Mouse (Mus musculus): ENCODE results near the gene Ccdc9b. TPM values are rescaled to one million over a fixed set of nuclear protein-coding genes. Genes with fewer than 3 reads are reported as not detected.

The Ccdc9b gene
- polyA plus RNA-seq (2015; fragmentation: Nextera tagmentation; extraction: Ambion mirVana), result 2.2 and 2.9 TPM in 2 replicates

DNA sequence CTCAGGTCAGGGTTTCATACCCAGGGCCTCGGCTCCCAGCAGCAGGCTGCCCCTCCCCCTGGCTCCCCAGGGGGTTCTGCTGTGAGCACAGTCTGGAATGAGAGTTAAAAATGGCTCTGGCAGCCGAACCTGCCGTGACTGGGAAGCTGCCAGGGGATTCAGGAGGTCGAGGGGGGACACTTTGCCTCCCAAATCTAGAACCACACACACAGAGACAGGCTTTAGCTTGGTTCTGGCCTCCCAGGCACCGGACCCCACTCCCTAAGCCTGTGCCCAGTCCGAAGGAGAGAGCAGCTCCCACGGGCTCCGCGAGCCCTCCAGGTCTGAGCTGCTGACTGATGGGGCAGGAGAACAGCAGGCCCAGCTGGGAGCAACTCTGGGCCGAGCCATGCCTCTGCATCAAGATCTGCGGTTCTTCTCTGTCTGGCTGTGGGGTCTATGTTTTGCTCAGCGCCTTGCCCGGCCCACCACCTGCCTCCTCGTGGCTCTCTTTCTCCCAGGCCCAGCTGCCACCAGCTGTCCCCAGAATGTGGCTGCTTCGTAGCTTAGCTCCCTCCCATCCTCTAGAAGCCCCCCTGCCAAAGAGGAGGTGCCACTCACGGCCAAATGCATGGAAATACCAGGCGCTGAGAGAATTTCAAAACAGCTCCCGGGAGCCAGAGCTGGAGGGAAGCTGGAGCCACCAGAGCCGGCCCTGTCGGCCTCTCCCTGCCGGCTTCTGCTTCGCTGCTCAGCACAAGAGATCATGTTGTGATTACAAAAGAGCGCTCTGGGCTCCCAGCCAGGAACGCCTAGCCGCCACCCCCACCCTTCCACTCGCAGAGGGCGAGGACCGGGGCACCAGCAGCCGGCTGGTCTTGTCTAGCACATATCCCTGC lies at the start of gene Ccdc9b:
Ccdc9b (minus strand) TSS at position 756 of the 878 bp plus-strand sequence.
- peak; percentile 27; the same call in 1 of the 2 replicates for ATAC-seq (ENCODE audit: extremely low read depth, insufficient number of reproducible peaks, low FRiP score, low TSS enrichment)
- WGBS, result 4% methylated on average over 29 of the region's 29 CpGs

DNA sequence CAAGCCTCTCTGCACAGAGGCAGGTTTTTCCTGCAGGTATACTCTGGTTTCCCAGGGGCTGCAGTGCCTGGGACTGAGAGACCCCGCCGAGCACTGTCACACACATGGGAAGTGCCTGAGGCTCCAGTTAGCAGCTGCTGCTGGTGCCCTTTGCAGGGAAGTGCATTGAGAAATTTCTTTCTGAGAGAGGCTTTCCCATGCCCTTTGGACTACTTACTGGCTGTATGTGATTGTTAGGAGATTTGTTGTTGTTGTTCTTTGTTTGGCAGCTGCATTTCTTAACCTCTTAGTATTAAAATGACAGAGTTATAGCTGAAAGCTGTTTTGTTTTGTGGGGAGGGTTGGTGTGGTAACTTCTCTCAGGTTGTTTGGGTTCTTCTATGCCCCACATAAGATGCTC lies 48.4 kb upstream of the Ccdc9b start:
- no peak for ATAC-seq (ENCODE audit: extremely low read depth, insufficient number of reproducible peaks, low FRiP score, low TSS enrichment)
- Histone ChIP-seq H3K4me1 (peaks cover 22% of the 10 kb centered on the region), H3K4me3 (no peak overlapping the region), H3K4me2 (no peak overlapping the region), H3K36me3 (peaks cover 6% of the 10 kb centered on the region), H3K9me3 (no peaks in the 10 kb centered on the region), H3K9ac (no peak overlapping the region), H3K27me3 (replicated peaks) (peaks cover 5% of the 10 kb centered on the region; the same call in 1 of the 2 replicates), H3K27ac (replicated peaks) (no peak overlapping the region)
- WGBS, result 33% methylated on average over 2 of the region's 2 CpGs

More for the DNA sequence above, at the start of gene Ccdc9b:
- Histone ChIP-seq H3K4me3 (peak within 1 kb of the TSS; percentile 43), H3K36me3 (peaks cover 16% of the 10 kb centered on the region), H3K27me3 (replicated peaks) (peaks cover 28% of the 10 kb centered on the region), H3K4me1 (peaks cover 51% of the 10 kb centered on the region), H3K4me2 (peak within 1 kb of the TSS; percentile 70), H3K9ac (peak within 1 kb of the TSS; percentile 82), H3K27ac (replicated peaks) (peak within 1 kb of the TSS; percentile 98), H3K9me3 (no peaks in the 10 kb centered on the region)

DNA sequence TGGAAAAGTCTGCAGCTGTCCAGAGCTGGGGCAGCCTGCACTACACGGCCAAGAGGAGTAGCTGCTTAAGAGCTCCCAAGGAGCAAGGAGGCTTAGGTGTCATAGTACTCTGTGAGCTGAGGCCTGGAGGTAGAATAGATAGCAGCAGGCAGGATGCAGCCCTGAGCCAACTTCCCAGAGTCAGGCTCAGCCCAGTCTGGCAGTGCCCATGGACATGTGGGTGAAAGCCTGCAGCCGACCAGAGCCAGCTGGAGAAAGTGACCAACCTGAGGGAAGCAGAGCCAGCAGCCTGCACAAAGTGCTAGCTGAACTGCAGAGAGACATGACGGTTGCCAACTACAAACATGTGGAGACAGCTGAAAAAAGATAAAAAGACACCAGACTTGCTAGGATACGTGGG lies 44.4 kb upstream of the Ccdc9b start:
- Histone ChIP-seq H3K9ac (no peak overlapping the region), H3K4me2 (no peak overlapping the region), H3K27me3 (replicated peaks) (peaks cover 5% of the 10 kb centered on the region; the same call in 1 of the 2 replicates), H3K27ac (replicated peaks) (no peak overlapping the region), H3K4me3 (no peak overlapping the region), H3K36me3 (no peaks in the 10 kb centered on the region), H3K9me3 (no peaks in the 10 kb centered on the region), H3K4me1 (0 out of 2 replicates have a peak, but pooled peaks cover 10% of the 10 kb centered on the region)
- WGBS, result 53% methylated on average over 4 of the region's 4 CpGs
- no peak for ATAC-seq (ENCODE audit: extremely low read depth, insufficient number of reproducible peaks, low FRiP score, low TSS enrichment)

DNA sequence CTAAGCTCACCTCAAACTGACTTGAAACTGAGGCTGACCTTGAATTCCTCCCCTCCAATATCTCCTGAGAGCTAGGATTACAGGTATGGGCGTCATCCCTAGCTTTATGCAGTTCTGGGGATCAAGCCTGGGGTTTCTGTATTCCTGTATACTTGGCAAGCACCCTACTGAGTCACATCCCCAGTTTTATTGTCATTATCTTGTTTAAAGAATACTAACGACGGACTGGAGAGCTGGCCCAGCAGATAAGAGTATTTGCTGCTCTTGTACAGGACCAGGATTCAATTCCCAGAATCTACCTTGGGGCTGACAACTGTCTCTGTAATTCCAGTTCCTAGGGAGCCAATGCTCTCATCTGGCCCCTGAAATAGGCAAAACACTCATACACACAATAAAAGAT lies 43.3 kb upstream of the Ccdc9b start:
- H3K9me3 ChIP-seq, result no peaks in the 10 kb centered on the region
- H3K4me1 ChIP-seq, result 0 out of 2 replicates have a peak, but pooled peaks cover 10% of the 10 kb centered on the region
- 16% methylated on average over 3 of the region's 3 CpGs for WGBS
- no peak overlapping the region for H3K27ac ChIP-seq (replicated peaks)
- no peak overlapping the region for H3K4me3 ChIP-seq
- H3K4me2 ChIP-seq, result no peak overlapping the region
- no peak overlapping the region for H3K9ac ChIP-seq
- H3K36me3 ChIP-seq, result no peaks in the 10 kb centered on the region
- ATAC-seq (ENCODE audit: extremely low read depth, insufficient number of reproducible peaks, low FRiP score, low TSS enrichment), result no peak
- H3K27me3 ChIP-seq (replicated peaks), result no peaks in the 10 kb centered on the region

DNA sequence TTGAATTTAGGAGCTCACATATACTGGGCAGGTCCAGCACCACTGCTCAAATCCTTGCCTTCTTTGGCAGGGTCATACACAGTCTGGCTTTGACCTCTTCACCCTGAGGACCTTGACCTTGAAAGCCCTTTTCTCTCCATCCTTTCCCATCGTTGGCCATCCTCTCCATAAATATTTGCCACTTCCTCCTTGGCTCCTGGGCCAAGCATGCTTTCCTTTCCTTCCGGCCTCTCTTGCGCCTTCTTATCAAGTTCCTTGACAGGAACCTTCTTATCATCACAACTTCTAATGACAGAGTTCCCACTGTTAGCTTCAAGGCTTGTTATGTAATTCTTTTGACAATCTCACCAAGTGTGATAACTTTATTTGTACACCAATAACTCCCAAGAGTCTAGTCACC lies 42.7 kb upstream of the Ccdc9b start:
- no peaks in the 10 kb centered on the region for H3K9me3 ChIP-seq

DNA sequence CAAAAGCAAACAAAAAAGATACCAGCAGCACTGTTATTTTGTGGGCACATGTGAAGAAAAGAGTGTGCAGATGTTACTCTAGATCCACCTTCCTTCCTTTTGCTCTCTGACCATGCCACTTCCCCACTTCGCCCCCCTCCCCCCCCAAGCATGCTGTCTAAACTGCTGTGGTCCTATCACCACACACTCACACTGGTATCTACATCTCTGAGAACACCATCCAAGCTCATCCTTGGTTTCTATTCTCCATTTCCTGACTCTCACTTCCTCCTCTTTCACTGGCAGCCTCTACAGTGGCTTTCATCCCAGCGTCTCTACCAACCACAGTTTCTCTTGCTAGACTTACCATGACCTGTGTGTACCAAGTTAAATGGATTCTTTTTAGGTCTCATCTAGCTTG lies 42.0 kb upstream of the Ccdc9b start:
- H3K4me2 ChIP-seq, result no peak overlapping the region
- H3K9me3 ChIP-seq, result no peaks in the 10 kb centered on the region
- H3K27ac ChIP-seq (replicated peaks), result no peak overlapping the region
- no peaks in the 10 kb centered on the region for H3K27me3 ChIP-seq (replicated peaks)
- ATAC-seq (ENCODE audit: extremely low read depth, insufficient number of reproducible peaks, low FRiP score, low TSS enrichment), result no peak
- no peaks in the 10 kb centered on the region for H3K36me3 ChIP-seq
- WGBS, result 64% methylated on average over 2 of the region's 2 CpGs
- H3K9ac ChIP-seq, result no peak overlapping the region
- H3K4me3 ChIP-seq, result no peak overlapping the region
- H3K4me1 ChIP-seq, result 0 out of 2 replicates have a peak, but pooled peaks cover 10% of the 10 kb centered on the region

More for the DNA sequence above, 42.7 kb upstream of the Ccdc9b start:
- H3K4me3 ChIP-seq, result no peak overlapping the region
- no peak overlapping the region for H3K27ac ChIP-seq (replicated peaks)
- no peaks in the 10 kb centered on the region for H3K36me3 ChIP-seq
- H3K4me1 ChIP-seq, result 0 out of 2 replicates have a peak, but pooled peaks cover 10% of the 10 kb centered on the region
- H3K9ac ChIP-seq, result no peak overlapping the region
- H3K27me3 ChIP-seq (replicated peaks), result no peaks in the 10 kb centered on the region
- no peak for ATAC-seq (ENCODE audit: extremely low read depth, insufficient number of reproducible peaks, low FRiP score, low TSS enrichment)
- WGBS, result 14% methylated on average over 3 of the region's 3 CpGs
- no peak overlapping the region for H3K4me2 ChIP-seq

DNA sequence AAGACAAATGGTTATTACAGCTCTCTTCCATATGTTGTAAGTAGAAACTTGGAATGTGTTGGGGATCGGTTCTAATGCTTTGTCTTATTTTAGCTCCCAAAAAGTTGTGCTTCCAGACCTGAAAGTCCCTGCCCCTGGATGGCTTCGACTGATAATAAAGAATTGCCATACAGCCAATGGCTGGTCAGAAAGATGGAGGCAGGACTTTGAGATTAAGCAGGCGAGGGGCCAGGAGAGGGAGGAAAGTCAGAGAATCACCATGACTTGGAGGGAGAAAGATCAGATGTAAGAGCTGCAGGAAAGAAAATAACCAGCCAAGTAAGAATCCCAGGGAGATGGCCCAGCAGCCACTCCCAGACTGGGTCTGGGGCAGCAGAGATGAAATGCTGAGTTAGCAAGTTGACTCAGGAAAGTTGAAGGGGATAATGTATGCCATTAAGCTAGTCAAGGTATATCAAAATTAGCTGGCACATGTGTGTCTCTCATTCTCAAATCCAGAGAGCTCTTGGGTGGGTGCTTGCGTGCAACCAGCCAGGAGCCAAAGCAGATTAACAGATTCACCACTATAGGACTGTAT lies 40.2 kb upstream of the Ccdc9b start:
- no peaks in the 10 kb centered on the region for H3K36me3 ChIP-seq
- H3K9ac ChIP-seq, result no peak overlapping the region
- H3K27me3 ChIP-seq (replicated peaks), result no peaks in the 10 kb centered on the region
- H3K4me1 ChIP-seq, result 0 out of 2 replicates have a peak, but pooled peaks cover 10% of the 10 kb centered on the region
- no peak overlapping the region for H3K27ac ChIP-seq (replicated peaks)
- ATAC-seq (ENCODE audit: extremely low read depth, insufficient number of reproducible peaks, low FRiP score, low TSS enrichment), result no peak
- H3K4me2 ChIP-seq, result no peak overlapping the region
- no peaks in the 10 kb centered on the region for H3K9me3 ChIP-seq
- H3K4me3 ChIP-seq, result no peak overlapping the region
- 53% methylated on average over 4 of the region's 4 CpGs for WGBS

DNA sequence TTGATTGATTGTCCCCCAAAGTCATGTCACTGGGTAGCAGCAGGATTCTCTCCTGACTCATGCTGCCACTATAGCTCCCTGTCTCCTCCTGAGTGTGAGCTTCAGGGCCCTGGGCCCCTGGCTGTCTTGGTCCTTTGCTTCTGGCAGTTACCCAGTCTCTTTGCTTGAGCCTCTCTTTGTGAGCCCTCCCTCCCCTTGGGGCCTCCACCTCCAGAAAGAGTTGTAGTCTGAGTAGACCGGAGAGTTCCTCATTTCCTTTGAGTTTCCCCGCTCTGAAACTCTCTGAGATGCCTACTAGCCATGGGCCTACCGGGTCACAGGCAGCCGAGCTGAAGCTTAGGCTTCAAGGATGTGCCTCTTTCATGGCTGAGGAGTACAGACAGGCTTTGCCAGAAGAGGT lies 31.2 kb upstream of the Ccdc9b start:
- no peak overlapping the region for H3K27ac ChIP-seq (replicated peaks)
- H3K4me1 ChIP-seq, result peaks cover 15% of the 10 kb centered on the region
- peaks cover 52% of the 10 kb centered on the region for H3K27me3 ChIP-seq (replicated peaks)
- no peak overlapping the region for H3K9ac ChIP-seq
- H3K4me2 ChIP-seq, result no peak overlapping the region
- WGBS, result 70% methylated on average over 4 of the region's 4 CpGs
- H3K36me3 ChIP-seq, result no peaks in the 10 kb centered on the region
- no peaks in the 10 kb centered on the region for H3K9me3 ChIP-seq
- no peak overlapping the region for H3K4me3 ChIP-seq
- ATAC-seq (ENCODE audit: extremely low read depth, insufficient number of reproducible peaks, low FRiP score, low TSS enrichment), result no peak

DNA sequence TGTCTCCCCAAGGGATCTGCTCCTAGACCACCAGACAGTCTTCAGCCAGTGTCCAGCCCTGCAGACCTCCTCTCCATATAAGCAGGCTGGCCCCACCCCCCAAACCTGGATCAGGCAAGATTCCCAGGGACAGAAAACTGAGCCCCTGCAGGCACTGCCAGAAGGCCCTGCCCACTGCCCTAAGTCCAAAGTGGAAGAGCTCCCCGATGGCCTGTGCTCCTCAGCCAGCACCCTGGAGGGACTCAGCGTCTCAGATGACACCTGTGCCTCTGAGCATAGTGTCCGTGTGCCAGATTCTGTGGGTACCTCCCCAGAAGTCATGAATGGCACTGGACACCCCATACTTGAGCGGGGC lies 29.8 kb upstream of the Ccdc9b start:
- H3K27me3 ChIP-seq (replicated peaks), result peaks cover 64% of the 10 kb centered on the region
- H3K36me3 ChIP-seq, result no peaks in the 10 kb centered on the region
- no peak for ATAC-seq (ENCODE audit: extremely low read depth, insufficient number of reproducible peaks, low FRiP score, low TSS enrichment)
- H3K9me3 ChIP-seq, result no peaks in the 10 kb centered on the region
- no peak overlapping the region for H3K4me2 ChIP-seq
- no peak overlapping the region for H3K4me3 ChIP-seq
- no peak overlapping the region for H3K27ac ChIP-seq (replicated peaks)
- H3K9ac ChIP-seq, result no peak overlapping the region
- WGBS, result 67% methylated on average over 4 of the region's 4 CpGs
- peaks cover 15% of the 10 kb centered on the region for H3K4me1 ChIP-seq

DNA sequence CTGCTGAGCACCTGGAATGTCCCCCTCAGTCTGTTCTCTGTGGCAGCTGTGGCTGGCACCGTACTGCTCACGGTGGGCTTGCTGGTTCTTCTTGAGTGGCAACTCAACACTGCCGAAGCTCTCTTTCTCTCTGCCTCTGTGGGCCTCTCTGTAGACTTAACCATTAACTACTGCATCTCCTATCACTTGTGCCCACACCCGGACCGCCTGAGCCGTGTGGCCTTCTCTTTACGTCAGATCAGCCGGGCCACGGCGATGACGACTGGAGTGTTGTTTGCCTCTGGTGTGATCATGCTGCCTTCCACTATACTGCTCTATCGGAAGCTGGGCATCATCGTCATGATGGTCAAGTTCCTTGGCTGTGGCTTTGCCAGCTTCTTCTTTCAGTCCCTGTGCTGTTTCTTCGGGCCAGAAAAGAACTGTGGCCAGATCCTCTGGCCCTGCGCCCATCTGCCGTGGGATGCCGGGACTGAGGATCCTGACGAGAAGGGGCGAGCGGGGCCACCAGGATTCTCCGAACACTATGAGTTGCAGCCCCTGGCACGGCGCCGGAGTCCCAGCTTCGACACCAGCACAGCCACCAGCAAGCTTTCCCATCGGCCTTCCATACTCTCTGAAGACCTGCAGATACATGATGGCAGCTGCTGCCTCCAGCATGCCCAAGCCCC lies 29.3 kb upstream of the Ccdc9b start:
- Histone ChIP-seq H3K4me3 (no peak overlapping the region), H3K36me3 (no peaks in the 10 kb centered on the region), H3K27ac (replicated peaks) (no peak overlapping the region), H3K9ac (no peak overlapping the region), H3K27me3 (replicated peaks) (peaks cover 67% of the 10 kb centered on the region), H3K4me1 (peaks cover 15% of the 10 kb centered on the region), H3K9me3 (no peaks in the 10 kb centered on the region), H3K4me2 (no peak overlapping the region)
- ATAC-seq (ENCODE audit: extremely low read depth, insufficient number of reproducible peaks, low FRiP score, low TSS enrichment), result no peak
- 89% methylated on average over 26 of the region's 26 CpGs for WGBS
